Mouse (Mus musculus) leukemia stem cell, adult 10-12 weeks (primary cell): ENCODE data around the gene Nkain1. TPM values are rescaled to one million over a fixed set of nuclear protein-coding genes. Genes with fewer than 3 reads are reported as not detected.

Source experiments
- polyA plus RNA-seq: library from polyadenylated mRNA; stranded (reverse); fragments of >175 nt; gene quantifications from 2 replicates; pipeline ENCODE4 v1.2.3, GENCODE M21; 2012; ENCODE audit warnings: low replicate concordance

Gene Nkain1
- 0.15 TPM in 1 of 2 replicates, not detected in the other for polyA plus RNA-seq

GRCm38 (mm10) chr4:130574048-130574413, at the start of gene Nkain1:
Gene Nkain1 (minus strand): TSS chr4:130574173.

Other genes with a start within 250 kb of the Nkain1 start
- gene Zcchc17, start 214.2 kb downstream of the Nkain1 start, polyA plus RNA-seq: 16.5 and 25.7 TPM in 2 replicates
- 44.3 and 58.2 TPM in 2 replicates for gene Snrnp40, start 214.0 kb downstream of the Nkain1 start, polyA plus RNA-seq
- gene Pum1, start 89.1 kb upstream of the Nkain1 start, polyA plus RNA-seq: 15.6 and 16.2 TPM in 2 replicates
- 311 and 453 TPM in 2 replicates for gene Sdc3, start 218.4 kb upstream of the Nkain1 start, polyA plus RNA-seq